Mouse (Mus musculus) erythroblast, embryonic 14.5 days (primary cell): ENCODE measurements around the gene Pbx2. TPM values are rescaled to one million over a fixed set of nuclear protein-coding genes. Genes with fewer than 3 reads are reported as not detected.

ENCODE experiments used
- H3K27me3 ChIP-seq: 2 replicates; pipeline ENCODE4 v1.6.1; 2012; ENCODE audit warnings: inconsistent platforms; ENCODE audit not compliant: control insufficient read depth
- H3K36me3 ChIP-seq: 2 replicates; pipeline ENCODE4 v1.6.1; 2012; ENCODE audit warnings: mild to moderate bottlenecking, inconsistent platforms; ENCODE audit not compliant: control insufficient read depth
- H3K4me1 ChIP-seq: 2 replicates; pipeline ENCODE4 v1.6.1; 2012; ENCODE audit warnings: inconsistent platforms; ENCODE audit not compliant: control insufficient read depth
- H3K4me3 ChIP-seq: replicated peaks from 2 replicates; pipeline ENCODE3; 2012; ENCODE audit warnings: moderate library complexity, mild to moderate bottlenecking, inconsistent platforms
- H3K9me3 ChIP-seq: 2 replicates; pipeline ENCODE4 v1.6.1; 2012; ENCODE audit warnings: low read length, inconsistent platforms, mixed read lengths; ENCODE audit not compliant: control insufficient read depth
- GATA1 ChIP-seq: IDR thresholded peaks from 2 replicates; pipeline ENCODE4 v1.6.1; 2012; ENCODE audit warnings: low read length, inconsistent platforms, mixed read lengths
- TAL1 ChIP-seq: IDR thresholded peaks from 3 replicates; pipeline ENCODE4 v1.6.1; 2012; ENCODE audit warnings: low read length, inconsistent platforms, mixed read lengths
- polyA plus RNA-seq: library from polyadenylated mRNA; stranded (reverse); fragments of >175 nt; gene quantifications from 2 replicates; pipeline ENCODE4 v1.2.3, GENCODE M21; 2012

Gene Pbx2
- polyA plus RNA-seq, 1 experiment: 11.5 TPM

DNA sequence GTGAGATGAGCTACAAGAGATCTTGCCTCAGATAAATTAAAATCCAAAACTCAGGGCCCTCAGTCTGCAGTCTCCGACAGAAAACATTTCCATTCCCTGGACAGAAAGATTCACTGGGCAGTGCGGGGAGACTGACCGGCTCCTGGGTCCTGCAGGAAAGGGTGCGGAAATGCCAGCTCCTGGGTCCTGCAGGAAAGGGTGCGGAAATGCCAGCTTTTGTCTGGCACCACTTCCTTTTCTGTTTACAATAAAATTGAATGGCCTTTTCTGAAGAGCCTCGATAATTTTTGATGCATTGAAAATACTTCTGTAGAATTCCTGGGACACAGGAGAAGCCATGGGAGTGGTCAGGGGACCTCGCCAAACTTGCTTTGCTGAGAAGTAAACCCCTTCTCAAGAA lies 31.9 kb upstream of the Pbx2 start:
- Histone ChIP-seq H3K4me3 (no peak overlapping the region), H3K9me3 (no peaks in the 10 kb centered on the region), H3K36me3 (no peaks in the 10 kb centered on the region), H3K27me3 (peaks cover under 1% of the 10 kb centered on the region; the same call in 1 of the 2 replicates), H3K4me1 (peaks cover 21% of the 10 kb centered on the region)
- no peak for TF ChIP-seq GATA1
- TF ChIP-seq TAL1: no peak

DNA sequence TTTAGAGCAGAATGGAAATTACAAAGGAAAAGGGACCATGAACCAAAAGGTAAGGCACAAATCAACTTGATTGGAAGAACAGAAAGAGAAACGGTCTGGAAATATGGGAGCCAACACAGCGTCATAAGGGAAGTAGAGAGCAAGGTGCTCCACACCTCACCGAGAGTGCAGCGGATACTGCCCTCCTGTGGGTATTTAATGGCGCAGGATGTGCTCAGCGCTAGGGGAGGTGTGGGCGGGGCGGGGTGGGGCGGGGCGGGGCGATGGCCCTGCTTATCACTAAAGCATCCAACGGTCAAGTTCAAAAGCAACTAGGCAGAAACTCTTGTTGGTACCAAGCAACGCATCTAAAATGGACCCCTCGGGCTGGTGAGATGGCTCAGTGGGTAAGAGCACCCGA lies 31.2 kb upstream of the Pbx2 start:
- Histone ChIP-seq H3K9me3 (no peaks in the 10 kb centered on the region), H3K4me1 (peaks cover 22% of the 10 kb centered on the region), H3K36me3 (no peaks in the 10 kb centered on the region), H3K27me3 (peaks cover 6% of the 10 kb centered on the region), H3K4me3 (no peak overlapping the region)
- no peak for TF ChIP-seq GATA1
- TF ChIP-seq TAL1: no peak

DNA sequence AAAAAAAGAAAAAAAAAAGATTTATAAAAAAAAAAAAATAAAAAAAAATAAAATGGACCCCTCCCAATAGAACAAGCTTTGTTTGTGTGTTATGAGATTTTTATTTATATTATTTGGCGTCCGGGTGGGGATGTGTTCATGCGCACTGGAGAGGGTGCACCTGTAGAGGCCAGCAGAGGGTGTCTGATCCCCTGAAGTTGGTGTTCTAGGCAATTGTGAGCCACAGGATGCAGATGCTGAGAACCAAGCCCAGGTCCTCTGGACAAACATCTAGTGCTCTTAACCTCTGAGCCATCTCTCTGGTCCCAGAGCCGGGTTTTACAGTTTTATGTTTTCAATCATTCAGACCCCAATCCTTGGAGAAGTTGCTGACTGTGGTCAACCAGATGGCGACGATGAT lies 30.6 kb upstream of the Pbx2 start:
- Histone ChIP-seq H3K36me3 (no peaks in the 10 kb centered on the region), H3K4me3 (no peak overlapping the region), H3K27me3 (peaks cover 10% of the 10 kb centered on the region), H3K4me1 (peaks cover 22% of the 10 kb centered on the region), H3K9me3 (no peaks in the 10 kb centered on the region)
- TF ChIP-seq GATA1 (no peak), TAL1 (no peak)

DNA sequence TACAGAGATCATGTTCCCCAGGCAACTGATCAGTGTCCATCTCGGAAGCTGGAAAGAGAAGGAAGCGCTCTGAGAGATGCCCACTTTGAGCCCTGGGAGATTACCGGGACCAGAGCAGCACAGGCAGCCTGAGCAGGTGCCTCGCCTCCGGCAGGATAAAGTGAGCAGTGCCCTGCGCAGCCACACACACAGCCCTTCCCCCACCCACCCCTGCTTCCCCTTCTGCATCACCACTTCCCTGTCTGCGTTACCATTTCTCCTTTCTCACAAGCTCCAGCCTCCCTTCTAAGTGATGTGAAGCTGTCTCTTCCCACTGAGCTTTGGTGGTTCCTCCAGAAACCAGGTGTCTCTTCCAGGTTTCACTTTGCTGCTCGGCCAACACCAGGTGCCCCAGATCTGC lies 29.9 kb upstream of the Pbx2 start:
- Histone ChIP-seq H3K9me3 (no peaks in the 10 kb centered on the region), H3K4me1 (peaks cover 22% of the 10 kb centered on the region), H3K4me3 (no peak overlapping the region), H3K27me3 (peaks cover 17% of the 10 kb centered on the region), H3K36me3 (no peaks in the 10 kb centered on the region)
- TF ChIP-seq TAL1 (no peak), GATA1 (no peak)

DNA sequence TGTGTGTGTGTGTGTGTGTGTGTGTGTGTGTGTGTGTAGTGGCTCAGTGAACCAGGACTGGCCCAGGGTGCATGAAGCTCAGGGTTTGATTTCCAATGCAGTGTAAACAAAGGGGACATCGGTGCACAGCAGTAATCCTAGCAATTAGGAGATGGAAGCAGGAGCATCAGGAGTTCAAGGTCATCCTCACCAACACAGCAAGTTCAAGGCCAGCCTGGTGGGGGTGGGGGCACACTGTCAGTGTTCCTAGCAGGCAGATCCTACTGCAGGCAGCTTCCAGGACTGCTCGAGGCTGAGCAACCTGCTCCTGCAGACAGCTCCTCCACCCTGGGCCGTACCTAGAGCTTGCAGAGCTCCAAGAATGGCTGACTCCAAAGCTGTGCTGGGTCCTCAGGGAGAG lies 28.5 kb upstream of the Pbx2 start:
- Histone ChIP-seq H3K4me1 (peaks cover 22% of the 10 kb centered on the region), H3K36me3 (no peaks in the 10 kb centered on the region), H3K9me3 (no peaks in the 10 kb centered on the region), H3K4me3 (no peak overlapping the region), H3K27me3 (peaks cover 20% of the 10 kb centered on the region)
- no peak for TF ChIP-seq TAL1
- TF ChIP-seq GATA1: no peak

DNA sequence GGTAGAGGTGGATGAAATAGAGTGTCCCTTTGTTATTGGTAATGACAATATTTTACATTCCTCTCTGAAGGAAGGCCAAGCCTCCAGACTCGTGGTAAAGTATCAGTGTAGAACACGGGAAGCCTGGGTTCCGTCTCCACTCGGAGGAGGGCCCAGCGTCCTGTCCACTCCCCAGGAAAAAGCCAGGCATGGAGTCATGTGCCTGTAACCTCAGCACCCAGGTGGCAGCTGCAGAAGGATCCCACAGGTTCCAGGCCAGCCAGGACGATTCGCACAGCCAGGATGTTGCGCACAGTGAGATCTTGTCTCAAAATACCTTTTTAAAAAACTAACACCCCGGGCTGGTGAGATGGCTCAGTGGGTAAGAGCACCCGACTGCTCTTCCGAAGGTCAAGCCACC lies 27.7 kb upstream of the Pbx2 start:
- Histone ChIP-seq H3K4me3 (no peak overlapping the region), H3K27me3 (peaks cover 23% of the 10 kb centered on the region), H3K4me1 (peaks cover 22% of the 10 kb centered on the region), H3K36me3 (no peaks in the 10 kb centered on the region), H3K9me3 (no peaks in the 10 kb centered on the region)
- no peak for TF ChIP-seq TAL1
- no peak for TF ChIP-seq GATA1

DNA sequence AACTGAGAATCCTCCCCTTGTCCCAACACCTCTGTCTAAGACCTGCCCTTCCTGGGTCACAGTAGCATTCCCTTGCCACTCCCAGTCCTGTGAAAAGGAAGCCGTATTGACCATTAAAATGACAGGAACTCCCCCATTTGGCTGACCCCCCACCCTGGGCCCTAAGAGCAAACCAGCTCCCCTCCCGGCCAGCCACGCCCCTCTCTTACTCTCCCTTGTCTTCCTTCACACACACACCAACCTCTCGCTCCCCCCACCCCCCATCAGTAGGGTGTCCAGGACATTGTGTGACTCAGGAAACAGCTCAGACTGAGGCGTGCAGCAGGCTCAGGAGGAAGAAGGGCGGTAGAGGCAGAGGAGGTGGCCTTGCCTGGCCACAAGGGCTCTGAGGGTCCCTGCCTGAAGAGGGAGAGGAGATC lies 27.1 kb upstream of the Pbx2 start, which contains the start of gene Notch4:
Notch4 (plus strand) TSS at position 266 of the 419 bp plus-strand sequence.
- H3K9me3 ChIP-seq: no peaks in the 10 kb centered on the region
- H3K4me3 ChIP-seq: no peak within 1 kb of the TSS
- H3K4me1 ChIP-seq: peaks cover 22% of the 10 kb centered on the region
- peaks cover 26% of the 10 kb centered on the region for H3K27me3 ChIP-seq
- no peaks in the 10 kb centered on the region for H3K36me3 ChIP-seq
- TF ChIP-seq GATA1 (no peak), TAL1 (no peak)

DNA sequence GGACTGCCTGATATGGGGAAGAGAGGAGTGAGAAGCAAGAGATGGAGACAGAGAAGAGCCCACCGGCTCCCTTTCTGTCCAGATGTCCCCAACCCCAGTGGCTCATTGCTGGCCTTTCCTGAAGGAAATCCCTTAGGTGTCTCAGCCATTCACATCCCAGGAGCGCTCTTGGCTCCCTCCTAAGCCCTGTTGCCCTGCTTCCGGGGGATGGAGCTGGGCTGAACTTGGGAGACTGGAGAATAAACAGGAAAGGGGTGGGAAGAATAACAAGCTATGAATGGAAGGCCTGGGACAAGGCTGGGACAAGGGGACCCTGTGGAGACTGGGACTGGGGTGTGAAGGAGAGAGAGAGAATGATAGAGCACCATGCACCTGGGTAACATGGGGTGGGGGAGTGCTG lies 26.3 kb upstream of the Pbx2 start:
- Histone ChIP-seq H3K27me3 (peaks cover 26% of the 10 kb centered on the region), H3K9me3 (no peaks in the 10 kb centered on the region), H3K4me3 (no peak overlapping the region), H3K36me3 (no peaks in the 10 kb centered on the region), H3K4me1 (peaks cover 16% of the 10 kb centered on the region)
- no peak for TF ChIP-seq GATA1
- TF ChIP-seq TAL1: no peak

DNA sequence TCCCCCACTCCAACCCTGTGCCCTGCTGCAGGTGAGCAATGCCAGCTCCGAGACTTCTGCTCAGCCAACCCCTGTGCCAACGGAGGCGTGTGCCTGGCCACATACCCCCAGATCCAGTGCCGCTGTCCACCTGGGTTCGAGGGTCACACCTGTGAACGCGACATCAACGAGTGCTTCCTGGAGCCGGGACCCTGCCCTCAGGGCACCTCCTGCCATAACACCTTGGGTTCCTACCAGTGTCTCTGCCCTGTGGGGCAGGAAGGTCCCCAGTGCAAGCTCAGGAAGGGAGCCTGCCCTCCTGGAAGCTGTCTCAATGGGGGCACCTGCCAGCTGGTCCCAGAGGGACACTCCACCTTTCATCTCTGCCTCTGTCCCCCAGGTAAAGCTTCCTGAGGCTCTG lies 23.8 kb upstream of the Pbx2 start:
- H3K27me3 ChIP-seq: peaks cover 28% of the 10 kb centered on the region
- H3K4me3 ChIP-seq: no peak overlapping the region
- 0 out of 2 replicates have a peak, but pooled peaks cover 3% of the 10 kb centered on the region for H3K9me3 ChIP-seq
- TF ChIP-seq GATA1 (no peak), TAL1 (no peak)
- H3K4me1 ChIP-seq: peaks cover 4% of the 10 kb centered on the region; the same call in 1 of the 2 replicates
- H3K36me3 ChIP-seq: no peaks in the 10 kb centered on the region

DNA sequence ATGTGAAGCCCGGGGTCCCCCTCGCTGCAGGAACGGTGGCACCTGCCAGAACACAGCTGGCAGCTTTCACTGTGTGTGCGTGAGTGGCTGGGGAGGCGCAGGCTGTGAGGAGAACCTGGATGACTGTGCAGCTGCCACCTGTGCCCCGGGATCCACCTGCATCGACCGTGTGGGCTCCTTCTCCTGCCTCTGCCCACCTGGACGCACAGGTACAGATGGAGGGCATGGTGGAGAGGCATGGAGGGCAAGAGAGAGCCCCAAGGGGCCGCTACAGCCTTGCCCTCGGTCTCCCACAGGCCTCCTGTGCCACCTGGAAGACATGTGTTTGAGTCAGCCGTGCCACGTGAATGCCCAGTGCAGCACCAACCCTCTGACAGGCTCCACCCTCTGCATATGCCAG lies 22.6 kb upstream of the Pbx2 start:
- Histone ChIP-seq H3K4me3 (no peak overlapping the region), H3K27me3 (peaks cover 28% of the 10 kb centered on the region), H3K9me3 (0 out of 2 replicates have a peak, but pooled peaks cover 3% of the 10 kb centered on the region), H3K36me3 (no peaks in the 10 kb centered on the region), H3K4me1 (0 out of 2 replicates have a peak, but pooled peaks cover 1% of the 10 kb centered on the region)
- TF ChIP-seq TAL1: no peak
- no peak for TF ChIP-seq GATA1
